27 mouse cellular contexts compared by ENCODE assay signal in genomic region chr4:58313344-58313743, GRCm38 (mm10). TPM values are rescaled to one million over a fixed set of nuclear protein-coding genes. Genes with fewer than 3 reads are reported as not detected.
A peak's percentile ranks its signal among the peaks of the same experiment; 100 is the strongest.
DNase-seq lines count a peak whose midpoint lies in the region; ATAC-seq and TF ChIP-seq lines count a peak whose summit lies in the region.
"Had no signal": no experiment of that assay in that cellular context is flagged by ENCODE, and none has a peak within 500 bp of the region (broad histone marks: within the 10 kb centered on the region; RNA-seq: fewer than 3 reads in every experiment).

No protein-coding gene starts in this region.

- no peak overlapping the region for H3K4me2 ChIP-seq in intestine, embryonic 14.5 days (ENCODE audit: low read length)
- H3K4me2 ChIP-seq in intestine, postnatal 0 days (replicated peaks; ENCODE audit: low read depth) = no peak overlapping the region
- no peak overlapping the region for H3K4me2 ChIP-seq in kidney, embryonic 14.5 days (replicated peaks; ENCODE audit: low read depth, low read length)
- no peak overlapping the region for H3K4me2 ChIP-seq in stomach, embryonic 14.5 days (replicated peaks; ENCODE audit: low read depth, low read length)
- no peak overlapping the region for H3K4me2 ChIP-seq in stomach, postnatal 0 days (replicated peaks; ENCODE audit: low read depth)
- H3K4me2 ChIP-seq: forebrain, embryonic 13.5 days; heart, embryonic 13.5 days; hindbrain, embryonic 14.5 days had no signal

- H3K4me3 ChIP-seq in intestine, embryonic 14.5 days (ENCODE audit: low read depth, low read length) = no peak overlapping the region
- no peak overlapping the region for H3K4me3 ChIP-seq in intestine, postnatal 0 days (ENCODE audit: low read depth, low read length)
- no peak overlapping the region for H3K4me3 ChIP-seq in kidney, embryonic 14.5 days (ENCODE audit: low read length)
- no peak overlapping the region for H3K4me3 ChIP-seq in stomach, embryonic 14.5 days (ENCODE audit: low read depth, low read length)
- H3K4me3 ChIP-seq in stomach, postnatal 0 days (ENCODE audit: low read depth, low read length) = no peak overlapping the region
- H3K4me3 ChIP-seq: forebrain, embryonic 10.5 days; forebrain, embryonic 13.5 days; heart, adult 2 months; heart, embryonic 10.5 days; heart, embryonic 13.5 days had no signal

- H3K36me3 ChIP-seq in intestine, embryonic 14.5 days (ENCODE audit: control insufficient read depth, insufficient read depth, low read length) = no peaks in the 10 kb centered on the region
- no peaks in the 10 kb centered on the region for H3K36me3 ChIP-seq in intestine, postnatal 0 days (ENCODE audit: control insufficient read depth, insufficient read depth)
- no peaks in the 10 kb centered on the region for H3K36me3 ChIP-seq in kidney, embryonic 14.5 days (ENCODE audit: control insufficient read depth, insufficient read depth, low read length)
- H3K36me3 ChIP-seq in stomach, embryonic 14.5 days (ENCODE audit: control insufficient read depth, insufficient read depth, low read length) = no peaks in the 10 kb centered on the region
- no peaks in the 10 kb centered on the region for H3K36me3 ChIP-seq in stomach, postnatal 0 days (ENCODE audit: control insufficient read depth, insufficient read depth, low read length)
- H3K36me3 ChIP-seq: forebrain, embryonic 10.5 days; heart, embryonic 10.5 days; heart, embryonic 13.5 days had no signal

- H3K9ac ChIP-seq in intestine, embryonic 14.5 days (ENCODE audit: low read length) = no peak overlapping the region
- no peak overlapping the region for H3K9ac ChIP-seq in intestine, postnatal 0 days (ENCODE audit: low read depth, low read length)
- no peak overlapping the region for H3K9ac ChIP-seq in kidney, embryonic 14.5 days (ENCODE audit: low read depth, low read length)
- H3K9ac ChIP-seq in stomach, embryonic 14.5 days (replicated peaks; ENCODE audit: low read depth, low read length) = no peak overlapping the region
- no peak overlapping the region for H3K9ac ChIP-seq in stomach, postnatal 0 days (ENCODE audit: low read length)
- H3K9ac ChIP-seq: forebrain, embryonic 13.5 days; heart, embryonic 13.5 days; hindbrain, embryonic 14.5 days had no signal

- no peak for TF ChIP-seq CTCF in intestine, postnatal 0 days (IDR thresholded peaks at IDR 0.05; ENCODE audit: low read depth)
- no peak for TF ChIP-seq CTCF in stomach, postnatal 0 days (IDR thresholded peaks at IDR 0.05; ENCODE audit: low read depth)

- peak overlapping the region; percentile 34; the same call in 1 of the 2 replicates for H3K27ac ChIP-seq in intestine, embryonic 14.5 days (ENCODE audit: low read depth)
- no peak overlapping the region for H3K27ac ChIP-seq in intestine, postnatal 0 days (ENCODE audit: low read depth, low read length)
- H3K27ac ChIP-seq in kidney, embryonic 14.5 days (ENCODE audit: low read depth, low read length) = no peak overlapping the region
- peak overlapping the region; percentile 23; the same call in 1 of the 2 replicates for H3K27ac ChIP-seq in stomach, embryonic 14.5 days (ENCODE audit: low read length)
- no peak overlapping the region for H3K27ac ChIP-seq in stomach, postnatal 0 days (replicated peaks)
- H3K27ac ChIP-seq: forebrain, embryonic 10.5 days; forebrain, embryonic 13.5 days; heart, adult 2 months; heart, embryonic 10.5 days; heart, embryonic 13.5 days; hindbrain, embryonic 14.5 days had no signal

- DNase-seq in intestine, embryonic 14.5 days (ENCODE audit: low spot score) = no peak
- peak; percentile 18 to 23 for DNase-seq in kidney, postnatal 4 days
- DNase-seq in stomach, postnatal 0 days (ENCODE audit: low spot score) = no peak
- no peak for DNase-seq in adrenal gland, adult 8-10 months
- no peak for DNase-seq in MN1 (ENCODE audit: low spot score)
- DNase-seq: adrenal gland, postnatal 14 days; cerebellum, adult 11 months; cerebellum, adult 2 months; cerebellum, postnatal 10 days; cerebellum, postnatal 36 days; gastrocnemius, postnatal 10 days; gastrocnemius, postnatal 36 days; heart, adult 2 months; heart, postnatal 14 days; heart, postnatal 4 days had no signal

- WGBS in intestine, embryonic 14.5 days = 45% methylated on average over 1 of the region's 1 CpGs
- WGBS in intestine, postnatal 0 days = 67% methylated on average over 1 of the region's 1 CpGs
- 54% methylated on average over 1 of the region's 1 CpGs for WGBS in kidney, embryonic 14.5 days
- 40% methylated on average over 1 of the region's 1 CpGs for WGBS in stomach, embryonic 14.5 days
- 46% methylated on average over 1 of the region's 1 CpGs for WGBS in stomach, postnatal 0 days

- H3K4me1 ChIP-seq in intestine, embryonic 14.5 days (replicated peaks; ENCODE audit: control insufficient read depth, insufficient read depth, low read length) = peaks cover 9% of the 10 kb centered on the region
- no peaks in the 10 kb centered on the region for H3K4me1 ChIP-seq in intestine, postnatal 0 days (replicated peaks; ENCODE audit: control insufficient read depth, insufficient read depth, low read length)
- H3K4me1 ChIP-seq in kidney, embryonic 14.5 days (ENCODE audit: control insufficient read depth, insufficient read depth, low read length) = no peaks in the 10 kb centered on the region
- peaks cover 2% of the 10 kb centered on the region; the same call in 1 of the 2 replicates for H3K4me1 ChIP-seq in stomach, embryonic 14.5 days (ENCODE audit: control insufficient read depth, insufficient read depth, low read length)
- H3K4me1 ChIP-seq in stomach, postnatal 0 days (replicated peaks; ENCODE audit: control insufficient read depth, insufficient read depth) = no peaks in the 10 kb centered on the region
- H3K4me1 ChIP-seq: forebrain, embryonic 10.5 days; forebrain, embryonic 13.5 days; heart, embryonic 10.5 days had no signal

- H3K9me3 ChIP-seq in intestine, embryonic 14.5 days (ENCODE audit: control insufficient read depth, low read length) = no peaks in the 10 kb centered on the region
- no peaks in the 10 kb centered on the region for H3K9me3 ChIP-seq in intestine, postnatal 0 days (ENCODE audit: control insufficient read depth)
- H3K9me3 ChIP-seq in kidney, embryonic 14.5 days (ENCODE audit: control insufficient read depth, low read length) = no peaks in the 10 kb centered on the region
- H3K9me3 ChIP-seq in stomach, embryonic 14.5 days (ENCODE audit: control insufficient read depth, low read depth, low read length) = no peaks in the 10 kb centered on the region
- no peaks in the 10 kb centered on the region for H3K9me3 ChIP-seq in stomach, postnatal 0 days (ENCODE audit: control insufficient read depth, low read length)
- H3K9me3 ChIP-seq: forebrain, embryonic 10.5 days; forebrain, embryonic 13.5 days; heart, embryonic 10.5 days; heart, embryonic 13.5 days had no signal

- no peaks in the 10 kb centered on the region for H3K27me3 ChIP-seq in intestine, embryonic 14.5 days (replicated peaks; ENCODE audit: control insufficient read depth, insufficient read depth, low read length)
- H3K27me3 ChIP-seq in intestine, postnatal 0 days (replicated peaks; ENCODE audit: control insufficient read depth, insufficient read depth, low read length) = no peaks in the 10 kb centered on the region
- no peaks in the 10 kb centered on the region for H3K27me3 ChIP-seq in kidney, embryonic 14.5 days (ENCODE audit: control insufficient read depth, insufficient read depth, low read length)
- H3K27me3 ChIP-seq in stomach, embryonic 14.5 days (ENCODE audit: control insufficient read depth, insufficient read depth, low read length) = no peaks in the 10 kb centered on the region
- no peaks in the 10 kb centered on the region for H3K27me3 ChIP-seq in stomach, postnatal 0 days (ENCODE audit: control insufficient read depth, insufficient read depth, low read length)
- H3K27me3 ChIP-seq: forebrain, embryonic 13.5 days; heart, embryonic 13.5 days; Patski had no signal

- no peak for ATAC-seq in intestine, embryonic 14.5 days (replicated peaks; ENCODE audit: low FRiP score, low TSS enrichment, low read depth)
- no peak for ATAC-seq in intestine, postnatal 0 days
- ATAC-seq in kidney, embryonic 14.5 days (ENCODE audit: low FRiP score, low TSS enrichment) = no peak
- ATAC-seq in stomach, embryonic 14.5 days (ENCODE audit: insufficient number of reproducible peaks, insufficient read depth, low FRiP score, low read depth) = no peak
- ATAC-seq in stomach, postnatal 0 days (ENCODE audit: low FRiP score, low TSS enrichment) = no peak
- ATAC-seq: forebrain, embryonic 13.5 days; forebrain, embryonic 16.5 days; Patski had no signal

- no peak for TF ChIP-seq EP300 in stomach, postnatal 0 days (optimal IDR thresholded peaks at IDR 0.05)

RNA-seq across cellular contexts. Expression of gene Musk, which starts 27.6 kb away (rescaled TPM):
- polyA plus RNA-seq in intestine, embryonic 14.5 days (2014; fragmentation: Nextera tagmentation; extraction: Ambion mirVana) = 0.09 and 0.20 TPM in 2 replicates
- 0.21 and 0.22 TPM in 2 replicates for polyA plus RNA-seq in intestine, postnatal 0 days (2015; fragmentation: Nextera tagmentation; extraction: Ambion mirVana)
- 0.14 and 0.21 TPM in 2 replicates for polyA plus RNA-seq in kidney, embryonic 14.5 days (2014; fragmentation: Nextera tagmentation; extraction: Ambion mirVana)
- 0.39 and 0.68 TPM in 2 replicates for polyA plus RNA-seq in stomach, embryonic 14.5 days (2014; fragmentation: Nextera tagmentation; extraction: Ambion mirVana)
- 0.74 and 0.75 TPM in 2 replicates for polyA plus RNA-seq in stomach, postnatal 0 days (2015; fragmentation: Nextera tagmentation; extraction: Ambion mirVana)
- total RNA-seq in adrenal gland, adult 8-10 months (2022) = under 1 TPM; 0.38 to 0.58 (median 0.41) TPM
- total RNA-seq: ES-E14; granulocyte monocyte progenitor cell, adult 5-6 weeks had no signal
- polyA plus RNA-seq: forebrain, embryonic 13.5 days; forebrain, embryonic 16.5 days; heart, embryonic 10.5 days; Patski had no signal

Comparison
In these comparisons a context has a peak if more than half of its experiments do, and no peak if none do; other contexts are left out.
1. H3K27ac ChIP-seq: peak in intestine, embryonic 14.5 days (single experiment) and stomach, embryonic 14.5 days (single experiment); none in intestine, postnatal 0 days (single experiment), kidney, embryonic 14.5 days (single experiment) and stomach, postnatal 0 days (single experiment).
2. DNase-seq: peak in kidney, postnatal 4 days (2 of 2); none in intestine, embryonic 14.5 days (single experiment), stomach, postnatal 0 days (single experiment), adrenal gland, adult 8-10 months (single experiment) and MN1 (single experiment).